Mouse (Mus musculus): Measurements from ENCODE around the gene Gemin8.

Gemin8 gene

GRCm38 (mm10) chrX:166230515-166231267 is 60.4 kb downstream of the Gemin8 start:
- no peak for DNase-seq (ENCODE audit: low spot score)

GRCm38 (mm10) chrX:166236131-166236530 is 65.9 kb downstream of the Gemin8 start:
- no peak for DNase-seq (ENCODE audit: low spot score)

- peak; percentile 14 for DNase-seq (ENCODE audit: low spot score)
These were observed 68.7 kb downstream of the Gemin8 start, which contains the start of gene Gpm6b for GRCm38 (mm10) chrX:166238831-166239460. Gene Gpm6b, plus strand, starts transcription at chrX:166238911.

- no peak for DNase-seq (ENCODE audit: low spot score)
These were observed 69.3 kb downstream of the Gemin8 start for GRCm38 (mm10) chrX:166239520-166239919.

All from ovary, postnatal 10 days (tissue).